Mouse (Mus musculus) olfactory bulb, adult 2 months (tissue): ENCODE results near the gene Col12a1.

Experiments used
- CTCF ChIP-seq: fragments of 200-500 bp; IDR thresholded peaks from 2 replicates; pipeline ENCODE4 v1.5.1; 2012; ENCODE audit warnings: low read depth, mild to moderate bottlenecking, low read length, moderate library complexity; ENCODE audit not compliant: insufficient read depth
- POLR2A ChIP-seq: fragments of 200-500 bp; IDR thresholded peaks from 2 replicates; pipeline ENCODE4 v1.6.1; 2012; ENCODE audit warnings: mild to moderate bottlenecking, low read depth, low read length, moderate library complexity; ENCODE audit not compliant: insufficient read depth

- TF ChIP-seq POLR2A (no peak), CTCF (no peak)
Measured at GRCm38 (mm10) chr9:79599395-79600236, 119.0 kb downstream of the Col12a1 start.
